Mouse (Mus musculus) hindbrain, embryonic 14.5 days (tissue): ENCODE measurements around the gene Omp. TPM values are rescaled to one million over a fixed set of nuclear protein-coding genes. Genes with fewer than 3 reads are reported as not detected.

ENCODE experiments used
- ATAC-seq: fragments of 200-750 bp; cut with Nextera tagmentation; 2 replicates; pipeline ENCODE4 v1.8.0; 2017; ENCODE audit warnings: moderate number of reproducible peaks, mild to moderate bottlenecking, moderate TSS enrichment, moderate library complexity; ENCODE audit not compliant: low FRiP score
- DNase-seq: peaks from one replicate; pipeline ENCODE4 v3.0.0-alpha.2; 2015; ENCODE audit warnings: low spot score
- H3K27ac ChIP-seq: fragments of 300-500 bp; sonication (generic); 2 replicates; pipeline ENCODE4 v1.5.1; 2014; ENCODE audit warnings: mild to moderate bottlenecking, moderate library complexity
- H3K27me3 ChIP-seq: fragments of 300-500 bp; sonication (generic); 2 replicates; pipeline ENCODE4 v1.6.1; 2014; ENCODE audit warnings: mild to moderate bottlenecking, low read length, mixed read lengths; ENCODE audit not compliant: control insufficient read depth, insufficient read depth
- H3K36me3 ChIP-seq: fragments of 300-500 bp; sonication (generic); replicated peaks from 2 replicates; pipeline ENCODE4 v1.6.1; 2014; ENCODE audit not compliant: control insufficient read depth, insufficient read depth
- H3K4me1 ChIP-seq: fragments of 300-500 bp; sonication (generic); replicated peaks from 2 replicates; pipeline ENCODE4 v1.6.1; 2014; ENCODE audit warnings: antibody characterized with exemption, low read length, mixed read lengths; ENCODE audit not compliant: control insufficient read depth, insufficient read depth
- H3K4me2 ChIP-seq: fragments of 300-500 bp; sonication (generic); replicated peaks from 2 replicates; pipeline ENCODE4 v1.6.1; 2014; ENCODE audit warnings: mild to moderate bottlenecking, moderate library complexity
- H3K4me3 ChIP-seq: fragments of 300-500 bp; sonication (generic); replicated peaks from 2 replicates; pipeline ENCODE4 v1.5.1; 2014; ENCODE audit warnings: mild to moderate bottlenecking, low read length
- H3K9ac ChIP-seq: fragments of 300-500 bp; sonication (generic); 2 replicates; pipeline ENCODE4 v1.6.1; 2014
- H3K9me3 ChIP-seq: fragments of 300-500 bp; sonication (generic); 2 replicates; pipeline ENCODE4 v1.6.1; 2016; ENCODE audit warnings: low read length; ENCODE audit not compliant: control insufficient read depth
- WGBS: fragments of 180-500 bp; shearing (Covaris S2); extraction: QIAGEN DNeasy Blood & Tissue Kit; methylation state at CpG from one replicate; pipeline ENCODE4 v1.1.7; 2014; 5-methylcytosine and 5-hydroxymethylcytosine counted together
- polyA plus RNA-seq: library from polyadenylated mRNA; unstranded; fragments of >200 nt; fragmentation: Nextera tagmentation; extraction: Ambion mirVana; gene quantifications from 2 replicates; pipeline ENCODE4 v1.2.1, GENCODE M21; 2014

Gene Omp
- polyA plus RNA-seq, 1 experiment from 2014 or later, result 0.32 TPM

GRCm38 (mm10) chr7:98173408-98173807, 28.1 kb upstream of the Omp start:
- ATAC-seq, result no peak
- Histone ChIP-seq H3K4me3 (no peak overlapping the region), H3K27me3 (no peaks in the 10 kb centered on the region), H3K4me1 (peaks cover 13% of the 10 kb centered on the region), H3K36me3 (no peaks in the 10 kb centered on the region), H3K4me2 (no peak overlapping the region), H3K9me3 (no peaks in the 10 kb centered on the region), H3K9ac (no peak overlapping the region), H3K27ac (no peak overlapping the region)
- no peak for DNase-seq
- 74% methylated on average over 4 of the region's 4 CpGs for WGBS

- DNase-seq (no peak), ATAC-seq (no peak)
- Histone ChIP-seq H3K9ac (no peak overlapping the region), H3K4me3 (no peak overlapping the region), H3K27me3 (no peaks in the 10 kb centered on the region), H3K27ac (no peak overlapping the region), H3K9me3 (no peaks in the 10 kb centered on the region), H3K36me3 (no peaks in the 10 kb centered on the region), H3K4me1 (peaks cover 13% of the 10 kb centered on the region), H3K4me2 (no peak overlapping the region)
- 87% methylated on average over 8 of the region's 8 CpGs for WGBS
Measured at GRCm38 (mm10) chr7:98172661-98173060, 27.4 kb upstream of the Omp start.

- 78% methylated on average over 6 of the region's 6 CpGs for WGBS
- Histone ChIP-seq H3K9ac (no peak overlapping the region), H3K4me3 (no peak overlapping the region), H3K27me3 (no peaks in the 10 kb centered on the region), H3K27ac (no peak overlapping the region), H3K9me3 (no peaks in the 10 kb centered on the region), H3K4me2 (no peak overlapping the region), H3K36me3 (no peaks in the 10 kb centered on the region), H3K4me1 (peaks cover 3% of the 10 kb centered on the region; the same call in 1 of the 2 replicates)
- DNase-seq (no peak), ATAC-seq (0 out of 2 replicates have a peak, but pooled peaks have one; percentile 15)
Measured at GRCm38 (mm10) chr7:98171141-98172073, 26.1 kb upstream of the Omp start.

- no peak overlapping the region for H3K9ac ChIP-seq
- no peaks in the 10 kb centered on the region for H3K36me3 ChIP-seq
- H3K9me3 ChIP-seq, result no peaks in the 10 kb centered on the region
- ATAC-seq (peak; percentile 51; the same call in 1 of the 2 replicates), DNase-seq (no peak)
- H3K4me2 ChIP-seq, result no peak overlapping the region
- WGBS, result 51% methylated on average over 10 of the region's 10 CpGs
- no peak overlapping the region for H3K4me3 ChIP-seq
- peaks cover 17% of the 10 kb centered on the region for H3K4me1 ChIP-seq
- no peak overlapping the region for H3K27ac ChIP-seq
- no peaks in the 10 kb centered on the region for H3K27me3 ChIP-seq
Measured at GRCm38 (mm10) chr7:98164999-98165528, 19.8 kb upstream of the Omp start.

GRCm38 (mm10) chr7:98164382-98164998, 19.2 kb upstream of the Omp start:
- WGBS, result 73% methylated on average over 9 of the region's 9 CpGs

GRCm38 (mm10) chr7:98163700-98164099, 18.4 kb upstream of the Omp start:
- Histone ChIP-seq H3K27ac (no peak overlapping the region), H3K4me3 (no peak overlapping the region), H3K4me2 (no peak overlapping the region), H3K9ac (no peak overlapping the region), H3K4me1 (peaks cover 18% of the 10 kb centered on the region), H3K36me3 (no peaks in the 10 kb centered on the region), H3K9me3 (no peaks in the 10 kb centered on the region), H3K27me3 (no peaks in the 10 kb centered on the region)
- ATAC-seq (no peak), DNase-seq (no peak)
- 60% methylated on average over 3 of the region's 3 CpGs for WGBS

More at GRCm38 (mm10) chr7:98164382-98164998, 19.2 kb upstream of the Omp start:
- no peaks in the 10 kb centered on the region for H3K9me3 ChIP-seq
- no peak overlapping the region for H3K27ac ChIP-seq
- no peak overlapping the region for H3K9ac ChIP-seq
- H3K4me1 ChIP-seq, result peaks cover 18% of the 10 kb centered on the region
- no peak overlapping the region for H3K4me3 ChIP-seq
- DNase-seq, result no peak
- H3K4me2 ChIP-seq, result no peak overlapping the region
- no peak for ATAC-seq
- H3K27me3 ChIP-seq, result no peaks in the 10 kb centered on the region
- H3K36me3 ChIP-seq, result no peaks in the 10 kb centered on the region

GRCm38 (mm10) chr7:98162239-98162638, 16.9 kb upstream of the Omp start:
- 86% methylated on average over 6 of the region's 6 CpGs for WGBS
- peaks cover 28% of the 10 kb centered on the region for H3K4me1 ChIP-seq
- no peak for ATAC-seq

GRCm38 (mm10) chr7:98160041-98160740, 14.9 kb upstream of the Omp start:
- Histone ChIP-seq H3K4me3 (no peak overlapping the region), H3K4me2 (no peak overlapping the region), H3K9ac (no peak overlapping the region), H3K36me3 (no peaks in the 10 kb centered on the region), H3K27me3 (no peaks in the 10 kb centered on the region), H3K27ac (no peak overlapping the region), H3K4me1 (peaks cover 34% of the 10 kb centered on the region), H3K9me3 (no peaks in the 10 kb centered on the region)
- ATAC-seq, result no peak
- WGBS, result 46% methylated on average over 8 of the region's 8 CpGs
- no peak for DNase-seq

More at GRCm38 (mm10) chr7:98162239-98162638, 16.9 kb upstream of the Omp start:
- Histone ChIP-seq H3K9ac (no peak overlapping the region), H3K4me3 (no peak overlapping the region), H3K27me3 (no peaks in the 10 kb centered on the region), H3K36me3 (no peaks in the 10 kb centered on the region), H3K9me3 (no peaks in the 10 kb centered on the region), H3K27ac (no peak overlapping the region), H3K4me2 (no peak overlapping the region)
- no peak for DNase-seq

GRCm38 (mm10) chr7:98158481-98158880, 13.2 kb upstream of the Omp start:
- H3K4me2 ChIP-seq, result no peak overlapping the region
- H3K27me3 ChIP-seq, result no peaks in the 10 kb centered on the region
- no peak overlapping the region for H3K9ac ChIP-seq
- H3K9me3 ChIP-seq, result no peaks in the 10 kb centered on the region
- peaks cover 29% of the 10 kb centered on the region for H3K4me1 ChIP-seq
- 67% methylated on average over 7 of the region's 8 CpGs for WGBS
- no peak overlapping the region for H3K4me3 ChIP-seq
- ATAC-seq (no peak), DNase-seq (no peak)
- H3K27ac ChIP-seq, result no peak overlapping the region
- no peaks in the 10 kb centered on the region for H3K36me3 ChIP-seq
